Mouse (Mus musculus): ENCODE measurements at regions not wholly inside any gene's neighbourhood (a gene's known extent, or its start where the extent isn't known, plus 50 kb on each side); places are given as distances from the start of the nearest gene placed in this dataset.
A peak's percentile ranks its signal among the peaks of the same experiment; 100 is the strongest.
"Not testable (repeated sequence)": the region's sequence is repeated elsewhere in the genome, so short reads cannot be mapped to it uniquely, and the experiment has no call there.

DNA sequence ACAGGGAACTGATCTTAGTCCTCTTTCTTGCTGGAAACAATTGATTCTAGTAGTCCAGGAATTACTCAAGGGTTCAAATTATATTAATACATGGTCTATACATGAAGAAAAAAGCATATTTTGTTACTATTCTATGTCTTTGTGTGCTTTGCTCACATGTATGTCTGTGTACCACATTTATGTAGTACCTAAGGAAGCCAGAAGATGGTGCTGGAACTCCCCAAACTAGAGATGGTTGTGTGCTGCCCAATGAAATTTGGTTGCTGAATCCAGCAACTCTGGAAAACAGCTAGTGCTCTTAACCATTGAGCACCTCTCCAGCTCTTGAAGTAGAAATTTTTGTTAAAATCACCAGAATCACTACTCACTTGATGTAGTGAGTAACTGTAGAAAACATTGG lies 1402.5 kb upstream of the Tacstd2 start:
- TF ChIP-seq CTCF (IDR thresholded peaks at IDR 0.05; ENCODE audit: low read depth) = peak; percentile 39
- not testable (repeated sequence) for TF ChIP-seq EP300 (IDR thresholded peaks at IDR 0.05; ENCODE audit: low read depth)

Measured in liver, postnatal 0 days (tissue).